Mouse (Mus musculus): ENCODE measurements around the gene Gm28710.

The Gm28710 gene

GRCm38 (mm10) chr5:16791243-16791860, at the start of gene Gm28710:
Gm28710 (plus strand) TSS chr5:16791810.
- no peak for DNase-seq (ENCODE audit: low read depth)

- no peak for DNase-seq (ENCODE audit: low read depth)
Observed at GRCm38 (mm10) chr5:16777176-16777575, 14.4 kb upstream of the Gm28710 start.

GRCm38 (mm10) chr5:16778610-16779172, 12.9 kb upstream of the Gm28710 start:
- no peak for DNase-seq (ENCODE audit: low read depth)

- DNase-seq (ENCODE audit: low read depth) = no peak
Observed at GRCm38 (mm10) chr5:16785627-16786026, 6.0 kb upstream of the Gm28710 start.

GRCm38 (mm10) chr5:16794972-16795371, 3.4 kb downstream of the Gm28710 start:
- DNase-seq (ENCODE audit: low read depth) = no peak

- DNase-seq (ENCODE audit: low read depth) = no peak
Observed at GRCm38 (mm10) chr5:16802726-16803125, 11.1 kb downstream of the Gm28710 start.

- no peak for DNase-seq (ENCODE audit: low read depth)
Observed at GRCm38 (mm10) chr5:16838991-16839390, 47.4 kb downstream of the Gm28710 start.

GRCm38 (mm10) chr5:16869309-16869915, 77.8 kb downstream of the Gm28710 start:
- peak; percentile 6 for DNase-seq (ENCODE audit: low read depth)

GRCm38 (mm10) chr5:16894161-16894560, 102.6 kb downstream of the Gm28710 start:
- DNase-seq (ENCODE audit: low read depth) = peak; percentile 2

GRCm38 (mm10) chr5:16919791-16920190, 128.2 kb downstream of the Gm28710 start:
- DNase-seq (ENCODE audit: low read depth) = no peak

GRCm38 (mm10) chr5:16922473-16922872, 130.9 kb downstream of the Gm28710 start:
- no peak for DNase-seq (ENCODE audit: low read depth)
